23 mouse cellular contexts compared by ENCODE assay signal in genomic region chr17:62529911-62530310, GRCm38 (mm10).
DNase-seq lines count a peak whose midpoint lies in the region; ATAC-seq lines count a peak whose summit lies in the region.
"Had no signal": no experiment of that assay in that cellular context is flagged by ENCODE, and none has a peak within 500 bp of the region (broad histone marks: within the 10 kb centered on the region; RNA-seq: fewer than 3 reads in every experiment).

No protein-coding gene starts in this region.

- DNase-seq in layer of hippocampus, adult 18-20 months (ENCODE audit: low spot score in 2 of 2), result peak; percentile 3 to 69
- DNase-seq in layer of hippocampus, postnatal 25 days (ENCODE audit: extremely low spot score in 1 of 2, low spot score in 1 of 2), result no peak
- DNase-seq in brain, adult 2 months (ENCODE audit: low read depth, low spot score), result peak; percentile 21
- peak; percentile 55 for DNase-seq in layer of hippocampus, adult 9-11 months
- no peak for DNase-seq in limb, embryonic 10.5 days (ENCODE audit: low spot score)
- no peak for DNase-seq in left cerebral cortex, postnatal 36 days (ENCODE audit: low spot score in 2 of 2)
- DNase-seq: adrenal gland, adult 2 months; adrenal gland, postnatal 14 days; B cell, adult 2 months; cerebellum, adult 11-12 months; cerebellum, adult 9-10 months; cerebellum, postnatal 14 days; forebrain, postnatal 0 days; gastrocnemius, adult 2 months; gastrocnemius, postnatal 14 days; heart, adult 11 months had no signal

- no peak overlapping the region for H3K4me3 ChIP-seq in limb, embryonic 10.5 days
- H3K4me3 ChIP-seq: forebrain, embryonic 10.5 days; forebrain, embryonic 13.5 days; gastrocnemius, adult 2 months; hindbrain, embryonic 12.5 days; hindbrain, embryonic 15.5 days had no signal

- H3K36me3 ChIP-seq in limb, embryonic 10.5 days, result no peaks in the 10 kb centered on the region
- H3K36me3 ChIP-seq: forebrain, embryonic 10.5 days; G1E; hindbrain, embryonic 12.5 days; hindbrain, embryonic 15.5 days had no signal

- intact Hi-C loops in left cerebral cortex, postnatal 36 days (cut with DNase I), result no loop called here

- H3K27ac ChIP-seq in limb, embryonic 10.5 days, result no peak overlapping the region
- H3K27ac ChIP-seq: forebrain, embryonic 10.5 days; forebrain, embryonic 13.5 days; gastrocnemius, adult 2 months; hindbrain, embryonic 12.5 days; hindbrain, embryonic 15.5 days had no signal

- H3K4me1 ChIP-seq in limb, embryonic 10.5 days, result no peaks in the 10 kb centered on the region
- H3K4me1 ChIP-seq: forebrain, embryonic 13.5 days; hindbrain, embryonic 12.5 days; hindbrain, embryonic 15.5 days had no signal

- peaks cover 6% of the 10 kb centered on the region; the same call in 1 of the 2 replicates for H3K27me3 ChIP-seq in limb, embryonic 10.5 days (ENCODE audit: low read depth, poor library complexity, severe bottlenecking)
- H3K27me3 ChIP-seq: CH12.LX; forebrain, embryonic 13.5 days; hindbrain, embryonic 12.5 days; hindbrain, embryonic 15.5 days had no signal

- no peaks in the 10 kb centered on the region for H3K9me3 ChIP-seq in limb, embryonic 10.5 days (replicated peaks)
- H3K9me3 ChIP-seq: forebrain, embryonic 10.5 days; forebrain, embryonic 13.5 days; hindbrain, embryonic 12.5 days; hindbrain, embryonic 15.5 days had no signal

- WGBS in limb, embryonic 10.5 days, result 83% methylated on average over 2 of the region's 2 CpGs

- no peak for ATAC-seq in monocyte, adult 5-6 weeks (replicated peaks; ENCODE audit: insufficient number of reproducible peaks, low FRiP score, low TSS enrichment, poor library complexity, severe bottlenecking)
- ATAC-seq: forebrain, embryonic 13.5 days; forebrain, postnatal 0 days had no signal

Comparison
In these comparisons a context has a peak if more than half of its experiments do, and no peak if none do; other contexts are left out.
1. DNase-seq: peak in layer of hippocampus, adult 18-20 months (2 of 2), brain, adult 2 months (single experiment) and layer of hippocampus, adult 9-11 months (single experiment); none in layer of hippocampus, postnatal 25 days (0 of 2), limb, embryonic 10.5 days (single experiment) and left cerebral cortex, postnatal 36 days (0 of 2).